8 mouse cellular contexts compared by ENCODE assay signal in the genomic region with DNA sequence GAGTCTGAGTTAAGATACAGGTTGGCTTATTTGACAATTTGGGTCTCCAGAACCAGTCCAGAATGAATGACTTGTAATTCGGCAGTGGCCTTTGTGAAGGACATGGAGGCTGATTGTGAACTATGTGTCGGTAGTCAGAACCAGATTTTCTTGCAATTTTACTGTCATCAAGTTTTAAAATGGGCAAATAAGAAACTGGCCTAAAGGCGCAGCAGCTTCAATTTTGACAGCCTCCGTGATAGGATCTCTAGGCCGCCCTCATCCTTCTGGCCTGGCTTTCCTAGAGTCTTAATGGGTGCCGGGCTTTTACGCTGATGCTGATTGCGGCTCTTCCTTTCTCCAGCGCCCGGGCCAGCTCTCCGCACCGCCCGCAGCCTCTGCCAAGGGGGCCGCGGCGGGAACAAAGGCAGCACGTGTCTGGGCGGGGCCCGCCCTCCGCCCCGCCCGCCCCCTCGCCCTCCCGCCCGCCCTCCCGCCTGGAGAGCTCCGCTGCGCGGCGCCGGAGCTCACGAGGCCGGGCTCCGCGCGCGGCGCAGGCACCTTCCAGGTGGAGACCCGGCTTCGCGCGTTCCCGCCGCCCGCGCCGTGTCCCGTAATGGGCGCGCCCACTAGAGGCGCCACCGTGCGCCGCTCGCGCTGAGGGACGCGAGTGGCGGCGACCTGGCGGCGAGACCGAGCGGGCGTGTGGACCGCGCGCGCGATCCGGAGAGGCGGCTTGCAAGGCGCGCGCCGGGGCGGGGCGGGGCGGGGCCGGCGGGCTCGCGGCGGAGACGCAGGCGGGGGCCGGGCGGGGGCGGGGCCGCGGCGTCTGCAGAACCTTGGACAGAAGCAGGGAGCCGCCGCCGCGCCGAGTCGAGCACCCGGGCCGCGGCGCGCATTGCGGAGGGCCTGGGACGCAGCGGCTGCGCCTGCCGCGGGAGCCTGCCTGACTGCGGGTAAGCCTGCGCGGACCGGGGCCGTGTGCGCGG. TPM values are rescaled to one million over a fixed set of nuclear protein-coding genes. Genes with fewer than 3 reads are reported as not detected.
DNase-seq lines count a peak whose midpoint lies in the region; ATAC-seq lines count a peak whose summit lies in the region.

A gene (plus strand): TSS at position 802 of the 968 bp plus-strand sequence.

- DNase-seq in urinary bladder, adult 18-20 months (ENCODE audit: low spot score in 2 of 2): peak; percentile 63 to 76
- no peak for DNase-seq in urinary bladder, postnatal 10 days (ENCODE audit: low spot score)
- DNase-seq in embryo, embryonic 11.5 days (ENCODE audit: low read depth, low spot score): peak; percentile 90
- DNase-seq in gastrocnemius, postnatal 36 days: peak; percentile 57 to 75
- peak; percentile 89 to 95 for DNase-seq in left cerebral cortex, postnatal 36 days (ENCODE audit: low spot score in 2 of 2)
- DNase-seq in midbrain, embryonic 11.5 days (ENCODE audit: low spot score, missing footprints): peak; percentile 99
- peak; percentile 96 for DNase-seq in right cerebral cortex, postnatal 4 days

- intact Hi-C loops in gastrocnemius, postnatal 36 days (cut with DNase I): loop anchor here (5.0 kb wide), 1 partner anchor 196 kb away; no protein-coding TSS in a partner anchor
- intact Hi-C loops in left cerebral cortex, postnatal 36 days (cut with DNase I): loop anchor here (2.0 kb wide), 2 partner anchors 28 to 126 kb away; no protein-coding TSS in a partner anchor

- H3K27me3 ChIP-seq in intestine, embryonic 15.5 days (replicated peaks): 0 out of 2 replicates have a peak, but pooled peaks cover 2% of the 10 kb centered on the region
- H3K27me3 ChIP-seq in midbrain, embryonic 11.5 days (ENCODE audit: control insufficient read depth, insufficient read depth, low read length): peaks cover 19% of the 10 kb centered on the region

- peaks cover 11% of the 10 kb centered on the region for H3K4me1 ChIP-seq in intestine, embryonic 15.5 days (replicated peaks)
- H3K4me1 ChIP-seq in midbrain, embryonic 11.5 days (ENCODE audit: control insufficient read depth, insufficient read depth, low read length): peaks cover 23% of the 10 kb centered on the region

- H3K4me3 ChIP-seq in intestine, embryonic 15.5 days (replicated peaks): peak within 1 kb of the TSS; percentile 74
- peak within 1 kb of the TSS; percentile 54 for H3K4me3 ChIP-seq in midbrain, embryonic 11.5 days (ENCODE audit: low read depth, low read length)

- peaks cover 4% of the 10 kb centered on the region; the same call in 1 of the 2 replicates for H3K36me3 ChIP-seq in intestine, embryonic 15.5 days
- H3K36me3 ChIP-seq in midbrain, embryonic 11.5 days (ENCODE audit: control insufficient read depth, insufficient read depth, low read length): peaks cover 6% of the 10 kb centered on the region; the same call in 1 of the 2 replicates

- peak within 1 kb of the TSS; percentile 100 for H3K4me2 ChIP-seq in intestine, embryonic 15.5 days (replicated peaks)
- peak within 1 kb of the TSS; percentile 88 for H3K4me2 ChIP-seq in midbrain, embryonic 11.5 days

- peak within 1 kb of the TSS; percentile 71 for H3K9ac ChIP-seq in intestine, embryonic 15.5 days
- H3K9ac ChIP-seq in midbrain, embryonic 11.5 days (ENCODE audit: low read length): peak within 1 kb of the TSS; percentile 86

- WGBS in intestine, embryonic 15.5 days: 2% methylated on average over 110 of the region's 116 CpGs
- under 1% methylated on average over 84 of the region's 116 CpGs for WGBS in midbrain, embryonic 11.5 days

- H3K9me3 ChIP-seq in intestine, embryonic 15.5 days: no peaks in the 10 kb centered on the region
- no peaks in the 10 kb centered on the region for H3K9me3 ChIP-seq in midbrain, embryonic 11.5 days (ENCODE audit: control insufficient read depth, low read length)

- peak; percentile 94 for ATAC-seq in intestine, embryonic 15.5 days
- peak; percentile 88 for ATAC-seq in midbrain, embryonic 11.5 days (ENCODE audit: low FRiP score)

- H3K27ac ChIP-seq in intestine, embryonic 15.5 days: peak within 1 kb of the TSS; percentile 72
- H3K27ac ChIP-seq in midbrain, embryonic 11.5 days (ENCODE audit: low read depth, low read length): peak within 1 kb of the TSS; percentile 60

RNA-seq across cellular contexts. Expression of the gene that starts here (rescaled TPM):
- under 1 TPM; 0.47 to 0.89 TPM for total RNA-seq in gastrocnemius, postnatal 36 days (2021)
- polyA plus RNA-seq in intestine, embryonic 15.5 days (2015; fragmentation: Nextera tagmentation; extraction: Ambion mirVana): 1.4 and 1.8 TPM in 2 replicates
- 100 to 1,000 TPM; 316 to 340 TPM for total RNA-seq in left cerebral cortex, postnatal 36 days (2021)
- polyA plus RNA-seq in midbrain, embryonic 11.5 days (2014; fragmentation: Nextera tagmentation; extraction: Ambion mirVana): 16.3 and 16.6 TPM in 2 replicates

Comparison
In these comparisons a context has a peak if more than half of its experiments do, and no peak if none do; other contexts are left out.
1. RNA of the gene that starts here (total RNA-seq): 316 to 340 TPM in left cerebral cortex, postnatal 36 days; 0.47 to 0.89 TPM in gastrocnemius, postnatal 36 days; every median in the first group is over 100 times any median in the second.
2. Peak in DNase-seq in gastrocnemius, postnatal 36 days; RNA of the gene not detected or under 1 TPM.